Mouse (Mus musculus) intestine, embryonic 15.5 days (tissue): ENCODE data around the gene Nfkb1. TPM values are rescaled to one million over a fixed set of nuclear protein-coding genes. Genes with fewer than 3 reads are reported as not detected.

Experiments used
- ATAC-seq: fragments of 200-750 bp; cut with Nextera tagmentation; 2 replicates; pipeline ENCODE4 v1.8.0; 2017; ENCODE audit warnings: moderate TSS enrichment, moderate library complexity
- H3K27ac ChIP-seq: fragments of 300-500 bp; sonication (generic); 2 replicates; pipeline ENCODE4 v1.5.1; 2015; ENCODE audit warnings: mild to moderate bottlenecking, inconsistent platforms
- H3K27me3 ChIP-seq: fragments of 300-500 bp; sonication (generic); replicated peaks from 2 replicates; pipeline ENCODE4 v1.6.1; 2015; ENCODE audit warnings: inconsistent platforms
- H3K36me3 ChIP-seq: fragments of 300-500 bp; sonication (generic); 2 replicates; pipeline ENCODE4 v1.6.1; 2015; ENCODE audit warnings: inconsistent platforms
- H3K4me1 ChIP-seq: fragments of 300-500 bp; sonication (generic); replicated peaks from 2 replicates; pipeline ENCODE4 v1.6.1; 2015; ENCODE audit warnings: inconsistent platforms
- H3K4me2 ChIP-seq: fragments of 300-500 bp; sonication (generic); replicated peaks from 2 replicates; pipeline ENCODE4 v1.6.1; 2015; ENCODE audit warnings: mild to moderate bottlenecking, inconsistent platforms
- H3K4me3 ChIP-seq: fragments of 300-500 bp; sonication (generic); replicated peaks from 2 replicates; pipeline ENCODE4 v1.5.1; 2015; ENCODE audit warnings: inconsistent platforms
- H3K9ac ChIP-seq: fragments of 300-500 bp; sonication (generic); 2 replicates; pipeline ENCODE4 v1.6.1; 2015; ENCODE audit warnings: inconsistent platforms
- H3K9me3 ChIP-seq: fragments of 300-500 bp; sonication (generic); 2 replicates; pipeline ENCODE4 v1.6.1; 2016; ENCODE audit warnings: inconsistent platforms
- WGBS: fragments of 180-500 bp; shearing (Covaris S2); methylation state at CpG from one replicate; pipeline ENCODE4 v1.1.7; 2015; 5-methylcytosine and 5-hydroxymethylcytosine counted together
- polyA plus RNA-seq: library from polyadenylated mRNA; unstranded; fragments of >200 nt; fragmentation: Nextera tagmentation; extraction: Ambion mirVana; gene quantifications from 2 replicates; pipeline ENCODE4 v1.2.1, GENCODE M21; 2015

The Nfkb1 gene
- polyA plus RNA-seq, 1 experiment from 2014 or later, result 19.7 TPM

GRCm38 (mm10) chr3:135722104-135722503 is 30.8 kb upstream of the Nfkb1 start:
- H3K4me2 ChIP-seq, result no peak overlapping the region
- H3K9ac ChIP-seq, result no peak overlapping the region
- no peak overlapping the region for H3K4me3 ChIP-seq
- no peaks in the 10 kb centered on the region for H3K4me1 ChIP-seq
- ATAC-seq, result no peak
- H3K27me3 ChIP-seq, result no peaks in the 10 kb centered on the region
- no peaks in the 10 kb centered on the region for H3K36me3 ChIP-seq
- no peaks in the 10 kb centered on the region for H3K9me3 ChIP-seq
- WGBS, result 82% methylated on average over 2 of the region's 2 CpGs
- no peak overlapping the region for H3K27ac ChIP-seq

GRCm38 (mm10) chr3:135719969-135720368 is 28.6 kb upstream of the Nfkb1 start:
- Histone ChIP-seq H3K27ac (no peak overlapping the region), H3K4me1 (no peaks in the 10 kb centered on the region), H3K27me3 (no peaks in the 10 kb centered on the region), H3K9me3 (no peaks in the 10 kb centered on the region), H3K4me2 (no peak overlapping the region), H3K36me3 (no peaks in the 10 kb centered on the region), H3K4me3 (no peak overlapping the region), H3K9ac (no peak overlapping the region)
- ATAC-seq, result no peak
- 86% methylated on average over 3 of the region's 3 CpGs for WGBS

GRCm38 (mm10) chr3:135719179-135719532 is 27.8 kb upstream of the Nfkb1 start:
- no peaks in the 10 kb centered on the region for H3K36me3 ChIP-seq
- WGBS, result 56% methylated on average over 6 of the region's 6 CpGs
- no peak overlapping the region for H3K27ac ChIP-seq
- ATAC-seq, result peak; percentile 59
- no peak overlapping the region for H3K4me3 ChIP-seq
- H3K4me1 ChIP-seq, result no peaks in the 10 kb centered on the region
- no peaks in the 10 kb centered on the region for H3K9me3 ChIP-seq
- no peaks in the 10 kb centered on the region for H3K27me3 ChIP-seq
- no peak overlapping the region for H3K9ac ChIP-seq
- H3K4me2 ChIP-seq, result no peak overlapping the region

GRCm38 (mm10) chr3:135718323-135719178 is 27.2 kb upstream of the Nfkb1 start:
- Histone ChIP-seq H3K36me3 (no peaks in the 10 kb centered on the region), H3K27me3 (no peaks in the 10 kb centered on the region), H3K27ac (no peak overlapping the region), H3K4me1 (no peaks in the 10 kb centered on the region), H3K4me2 (no peak overlapping the region), H3K9ac (no peak overlapping the region), H3K9me3 (no peaks in the 10 kb centered on the region), H3K4me3 (no peak overlapping the region)
- WGBS, result 37% methylated on average over 6 of the region's 6 CpGs
- ATAC-seq, result peak; percentile 70

DNA sequence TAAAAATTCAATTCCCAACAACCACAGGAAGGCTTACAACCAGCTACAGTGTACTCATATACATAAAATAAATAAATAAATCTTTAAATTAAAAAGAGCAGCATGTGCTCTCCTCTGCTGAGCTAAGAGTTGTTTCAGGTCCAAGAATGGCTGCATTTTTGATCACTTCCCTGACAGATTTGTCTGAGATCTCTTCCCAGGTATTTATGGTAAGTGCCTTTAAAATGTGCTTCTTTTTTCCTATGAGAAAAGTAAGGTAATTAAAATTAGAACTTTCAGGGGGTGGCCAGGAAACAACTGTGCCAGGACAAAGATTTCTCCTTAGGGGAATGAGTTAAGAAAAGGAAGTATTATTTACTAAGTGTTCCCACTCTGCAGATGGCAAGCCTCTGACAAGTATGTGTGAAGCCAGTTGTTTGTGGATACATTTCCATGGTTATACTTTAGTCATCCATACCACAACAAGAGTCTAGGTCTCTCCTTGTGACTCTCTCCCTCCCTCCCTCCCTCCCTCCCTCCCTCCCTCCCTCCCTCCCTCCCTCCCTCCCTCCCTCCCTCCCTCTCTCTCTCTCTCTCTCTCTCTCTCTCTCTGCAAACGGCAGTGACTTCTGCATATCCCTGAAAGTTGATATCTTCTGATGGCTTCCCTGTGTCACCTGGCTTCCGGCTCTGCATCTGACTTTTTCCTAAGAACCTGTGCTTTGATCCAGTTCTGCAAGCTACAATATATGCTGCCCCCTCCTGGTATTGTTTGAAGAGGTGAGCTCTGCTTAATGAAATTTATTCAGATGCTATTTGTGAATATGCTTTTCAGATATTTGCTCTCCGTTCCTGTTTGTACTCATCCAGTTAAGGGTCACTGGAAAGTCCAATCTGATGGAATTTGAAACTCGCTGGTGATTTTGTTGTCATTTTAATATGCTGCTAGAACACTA is 21.9 kb upstream of the Nfkb1 start:
- Histone ChIP-seq H3K36me3 (no peaks in the 10 kb centered on the region), H3K27me3 (no peaks in the 10 kb centered on the region), H3K4me3 (no peak overlapping the region), H3K9ac (no peak overlapping the region), H3K9me3 (no peaks in the 10 kb centered on the region), H3K4me1 (no peaks in the 10 kb centered on the region), H3K27ac (no peak overlapping the region), H3K4me2 (no peak overlapping the region)
- ATAC-seq, result no peak
- 35% methylated on average over 3 of the region's 4 CpGs for WGBS

GRCm38 (mm10) chr3:135711613-135712012 is 20.3 kb upstream of the Nfkb1 start:
- no peaks in the 10 kb centered on the region for H3K4me1 ChIP-seq
- no peaks in the 10 kb centered on the region for H3K27me3 ChIP-seq
- H3K9me3 ChIP-seq, result no peaks in the 10 kb centered on the region
- H3K9ac ChIP-seq, result no peak overlapping the region
- WGBS, result 88% methylated on average over 4 of the region's 4 CpGs
- no peak overlapping the region for H3K4me2 ChIP-seq
- ATAC-seq, result no peak
- no peak overlapping the region for H3K27ac ChIP-seq
- H3K36me3 ChIP-seq, result no peaks in the 10 kb centered on the region
- no peak overlapping the region for H3K4me3 ChIP-seq

- ATAC-seq, result no peak
- Histone ChIP-seq H3K9ac (no peak overlapping the region), H3K4me3 (no peak overlapping the region)
Measured at GRCm38 (mm10) chr3:135711040-135711570, 19.8 kb upstream of the Nfkb1 start.

DNA sequence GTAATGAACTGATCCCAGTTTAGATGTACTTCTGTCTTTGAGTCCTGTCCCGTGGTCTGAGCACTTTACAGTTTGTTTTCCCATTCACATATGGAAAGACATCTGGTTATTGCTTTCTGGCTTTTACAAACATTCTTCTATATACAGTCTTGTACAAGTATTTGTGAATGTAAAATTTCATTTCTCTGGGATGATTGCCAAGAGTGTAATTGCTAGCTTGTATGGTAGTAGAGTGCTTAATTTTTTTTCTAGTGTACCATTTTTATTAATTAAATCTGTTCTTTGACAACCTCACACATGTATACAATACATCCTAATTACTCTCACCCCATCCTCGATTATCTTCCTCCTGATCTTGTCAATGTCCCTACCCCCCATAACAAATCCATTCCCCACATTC is 12.0 kb upstream of the Nfkb1 start:
- no peaks in the 10 kb centered on the region for H3K36me3 ChIP-seq
- 36% methylated on average over 2 of the region's 2 CpGs for WGBS

More at GRCm38 (mm10) chr3:135711040-135711570, 19.8 kb upstream of the Nfkb1 start:
- no peak overlapping the region for H3K4me2 ChIP-seq
- H3K9me3 ChIP-seq, result no peaks in the 10 kb centered on the region
- no peak overlapping the region for H3K27ac ChIP-seq
- no peaks in the 10 kb centered on the region for H3K4me1 ChIP-seq
- no peaks in the 10 kb centered on the region for H3K27me3 ChIP-seq
- H3K36me3 ChIP-seq, result no peaks in the 10 kb centered on the region
- 87% methylated on average over 9 of the region's 9 CpGs for WGBS

GRCm38 (mm10) chr3:135702658-135703057 is 11.3 kb upstream of the Nfkb1 start:
- no peak overlapping the region for H3K4me2 ChIP-seq
- H3K9me3 ChIP-seq, result no peaks in the 10 kb centered on the region
- no peaks in the 10 kb centered on the region for H3K36me3 ChIP-seq
- peaks cover 6% of the 10 kb centered on the region for H3K4me1 ChIP-seq
- no peak overlapping the region for H3K4me3 ChIP-seq
- no peak overlapping the region for H3K9ac ChIP-seq
- H3K27me3 ChIP-seq, result no peaks in the 10 kb centered on the region
- no peak for ATAC-seq
- H3K27ac ChIP-seq, result no peak overlapping the region
- WGBS, result 88% methylated on average over 5 of the region's 5 CpGs

More for the DNA sequence above, 12.0 kb upstream of the Nfkb1 start:
- H3K27me3 ChIP-seq, result no peaks in the 10 kb centered on the region
- ATAC-seq, result 0 out of 2 replicates have a peak, but pooled peaks have one; percentile 23
- no peak overlapping the region for H3K9ac ChIP-seq
- no peak overlapping the region for H3K27ac ChIP-seq
- H3K4me3 ChIP-seq, result no peak overlapping the region
- no peaks in the 10 kb centered on the region for H3K9me3 ChIP-seq
- peaks cover 6% of the 10 kb centered on the region for H3K4me1 ChIP-seq
- no peak overlapping the region for H3K4me2 ChIP-seq

DNA sequence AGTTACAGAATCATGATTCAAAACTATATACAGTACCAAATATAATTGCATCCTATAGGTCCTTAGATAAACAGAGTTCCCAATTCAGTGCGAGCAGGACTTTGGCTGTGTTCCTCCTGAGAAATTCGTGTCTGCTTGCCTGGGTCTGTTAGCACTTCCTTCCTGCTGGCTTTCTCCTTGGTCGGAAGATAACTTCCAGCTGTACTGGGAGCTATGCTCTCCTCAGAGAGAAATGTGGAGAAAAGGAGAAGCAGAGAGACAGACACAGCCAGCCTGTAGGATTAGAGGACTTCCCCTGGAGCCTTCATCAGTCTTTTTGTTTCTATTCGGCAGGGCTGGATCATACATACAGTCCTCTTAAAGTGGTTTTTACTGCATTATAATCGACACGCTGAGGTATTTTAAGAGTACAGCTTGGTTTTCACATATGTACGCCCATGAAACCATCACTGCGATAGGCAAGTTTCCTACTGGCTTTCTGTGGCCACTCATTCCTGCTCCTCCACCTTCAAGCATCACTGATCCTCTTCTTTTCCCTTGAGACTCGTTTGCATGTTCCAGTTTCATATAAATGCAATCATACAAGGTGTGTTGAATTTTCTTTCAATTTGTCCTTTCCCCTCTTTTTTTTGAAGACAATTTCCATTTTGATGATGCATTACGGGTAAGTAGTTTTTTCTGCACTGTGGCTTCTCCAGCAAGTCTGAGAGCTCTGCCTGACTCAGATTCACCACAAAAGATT is 8.3 kb upstream of the Nfkb1 start:
- Histone ChIP-seq H3K4me1 (peaks cover 6% of the 10 kb centered on the region), H3K4me3 (no peak overlapping the region), H3K27me3 (no peaks in the 10 kb centered on the region), H3K9me3 (no peaks in the 10 kb centered on the region), H3K9ac (no peak overlapping the region), H3K36me3 (no peaks in the 10 kb centered on the region), H3K4me2 (no peak overlapping the region), H3K27ac (peak overlapping the region; percentile 61)
- whole genome bisulfite sequencing, result 52% methylated on average over 10 of the region's 10 CpGs
- peak; percentile 41; the same call in 1 of the 2 replicates for ATAC-seq

- no peak overlapping the region for H3K9ac ChIP-seq
- 55% methylated on average over 12 of the region's 12 CpGs for WGBS
Measured at GRCm38 (mm10) chr3:135698466-135698975, 7.2 kb upstream of the Nfkb1 start.

More at GRCm38 (mm10) chr3:135698466-135698975, 7.2 kb upstream of the Nfkb1 start:
- ATAC-seq, result no peak
- H3K4me3 ChIP-seq, result no peak overlapping the region
- no peaks in the 10 kb centered on the region for H3K9me3 ChIP-seq
- H3K27ac ChIP-seq, result 0 out of 2 replicates have a peak overlapping the region, but pooled peaks have one; percentile 13
- H3K4me2 ChIP-seq, result no peak overlapping the region
- peaks cover 6% of the 10 kb centered on the region for H3K4me1 ChIP-seq
- H3K27me3 ChIP-seq, result no peaks in the 10 kb centered on the region
- H3K36me3 ChIP-seq, result no peaks in the 10 kb centered on the region
